Mouse (Mus musculus): ENCODE data around the gene Rapgef3.

DNA sequence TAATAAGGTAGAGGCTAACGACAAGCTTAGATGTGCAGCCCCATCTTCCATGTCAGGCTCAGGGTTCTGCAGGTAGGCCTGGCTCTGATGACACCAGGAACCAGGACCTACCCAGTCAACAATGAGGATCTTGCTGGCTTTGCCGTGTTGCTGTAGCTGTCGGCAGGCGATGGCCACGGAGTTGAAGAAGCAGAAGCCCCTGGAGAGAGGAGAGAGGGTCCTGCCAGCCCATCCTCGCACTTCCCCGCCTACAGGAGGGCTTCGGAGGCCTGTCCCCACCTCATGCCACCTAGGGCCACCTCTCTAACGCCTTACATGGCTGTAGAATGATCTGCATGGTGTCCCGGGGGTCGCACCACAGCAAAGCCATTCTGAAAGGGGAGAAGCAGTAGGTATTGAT lies 31.7 kb upstream of the Rapgef3 start:
- TF ChIP-seq POLR2A (IDR thresholded peaks at IDR 0.05; ENCODE audit: insufficient read depth, low read depth, low read length): no peak
- no peak for TF ChIP-seq CTCF (IDR thresholded peaks at IDR 0.05; ENCODE audit: insufficient read depth, low read depth, low read length)
